Mouse (Mus musculus) testis, postnatal 14 days (tissue): ENCODE data around the gene Fbxo47.

Source experiments
- DNase-seq: peaks from one replicate; pipeline ENCODE4 v3.0.0; 2021; ENCODE audit warnings: low spot score

Fbxo47 gene

GRCm38 (mm10) chr11:97829913-97830476, 54.0 kb downstream of the Fbxo47 start:
- DNase-seq, result no peak

GRCm38 (mm10) chr11:97829365-97829764, 54.6 kb downstream of the Fbxo47 start:
- no peak for DNase-seq

- no peak for DNase-seq
Measured at GRCm38 (mm10) chr11:97827654-97828053, 56.3 kb downstream of the Fbxo47 start.

DNA sequence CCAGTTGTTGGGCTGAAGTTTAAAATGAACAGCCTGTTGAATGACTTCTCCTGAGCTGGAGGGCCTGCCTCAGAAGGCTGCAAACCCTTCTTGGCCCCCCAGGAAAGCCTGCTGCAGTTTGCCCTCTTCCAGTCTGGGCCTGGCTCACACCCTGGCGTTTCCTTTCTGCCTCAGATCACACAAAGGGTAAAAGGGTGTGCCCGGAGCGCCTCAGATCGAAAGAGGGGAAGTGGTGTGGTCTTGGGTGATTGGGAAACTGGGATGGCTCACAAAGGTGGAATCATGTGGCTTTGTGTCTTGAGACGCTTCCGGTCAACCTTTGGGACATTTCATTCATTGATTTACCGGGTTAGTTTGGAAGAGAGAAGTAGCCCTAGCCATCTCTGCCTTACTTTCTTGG, 57.5 kb downstream of the Fbxo47 start:
- DNase-seq, result no peak

DNA sequence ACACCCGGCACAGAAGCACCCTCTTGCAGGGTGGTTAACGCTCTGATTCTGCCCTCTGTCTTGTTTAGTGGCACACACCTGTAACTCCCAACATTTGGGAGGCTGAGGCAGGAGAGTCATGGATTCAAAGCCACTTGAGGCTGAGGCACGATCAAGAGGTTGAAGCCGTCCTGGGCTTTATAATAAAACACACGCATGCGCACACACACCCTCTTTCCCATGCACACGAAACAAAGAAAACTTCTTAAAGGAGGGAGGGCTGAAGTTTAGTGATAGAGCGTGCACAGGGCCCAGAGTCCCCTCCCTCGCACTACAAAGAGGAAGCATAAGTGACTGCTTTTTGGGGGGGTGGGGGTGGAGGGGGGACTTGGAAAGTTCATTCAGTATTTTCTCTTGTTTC, 58.0 kb downstream of the Fbxo47 start:
- DNase-seq, result no peak

DNA sequence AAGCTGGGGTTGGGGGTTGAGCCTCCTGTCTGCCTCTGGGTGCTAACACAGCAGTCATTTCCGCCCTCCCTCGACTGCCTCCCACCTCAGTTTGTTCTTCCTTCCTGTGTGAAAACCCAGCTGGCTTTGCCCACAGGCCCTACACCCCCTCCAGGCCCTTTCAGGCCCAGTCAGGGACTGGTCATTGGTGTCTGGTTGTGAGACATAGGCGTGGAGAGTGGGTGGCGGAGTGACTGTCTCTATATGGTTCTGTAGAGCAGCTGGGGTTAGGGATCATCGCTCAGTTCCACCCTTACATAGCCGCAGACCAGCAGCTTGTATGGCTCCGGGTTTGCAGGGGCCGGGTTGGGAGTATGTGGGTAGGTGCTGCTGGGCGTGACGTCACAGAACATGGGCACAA, 58.7 kb downstream of the Fbxo47 start:
- DNase-seq, result no peak

DNA sequence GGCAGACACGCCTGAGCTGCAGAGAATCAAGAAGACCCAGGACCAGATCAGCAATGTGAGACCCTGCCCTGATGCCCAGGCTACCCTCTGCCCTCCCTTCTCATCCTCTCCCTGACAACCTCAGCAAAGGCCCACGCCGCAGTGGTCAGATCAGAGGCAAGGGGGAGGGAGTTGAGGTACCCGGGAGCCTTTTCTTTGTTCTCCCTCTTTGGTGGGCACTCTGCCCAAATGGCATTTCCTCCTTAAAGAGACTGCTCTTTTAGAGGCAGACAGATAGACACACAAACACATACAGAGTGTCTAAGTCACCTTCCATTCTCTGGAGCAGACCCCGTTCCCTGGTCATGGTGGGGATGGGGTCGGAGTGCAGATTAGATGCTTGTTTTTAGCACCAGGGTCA, 59.1 kb downstream of the Fbxo47 start:
- no peak for DNase-seq

- DNase-seq, result no peak
Measured at GRCm38 (mm10) chr11:97824168-97824567, 59.8 kb downstream of the Fbxo47 start.

- DNase-seq, result no peak
Measured at GRCm38 (mm10) chr11:97822840-97823603, 60.9 kb downstream of the Fbxo47 start.

GRCm38 (mm10) chr11:97821401-97822064, 62.4 kb downstream of the Fbxo47 start:
- DNase-seq, result no peak

DNA sequence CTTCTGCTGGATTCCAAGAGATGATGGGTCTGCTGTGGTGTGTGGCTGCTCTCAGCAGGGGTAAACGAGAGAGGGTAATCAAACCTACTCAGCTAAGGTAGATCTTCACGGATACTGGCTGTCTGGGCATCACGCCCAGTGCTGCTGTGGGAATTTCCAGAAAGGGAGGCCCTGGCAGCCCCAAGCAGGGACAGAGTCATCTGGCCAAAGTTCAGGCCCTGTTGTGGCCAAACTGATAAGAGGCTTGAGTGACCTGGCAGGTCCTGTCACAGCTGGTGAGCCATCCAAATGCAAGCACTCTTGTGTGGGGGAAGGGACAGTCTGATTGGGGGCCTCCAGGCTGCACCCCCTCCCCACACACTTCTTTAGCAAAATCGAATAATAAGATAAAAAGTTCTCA, 63.1 kb downstream of the Fbxo47 start:
- DNase-seq, result no peak

- DNase-seq, result no peak
Measured at GRCm38 (mm10) chr11:97819923-97820322, 64.0 kb downstream of the Fbxo47 start.

GRCm38 (mm10) chr11:97819102-97819501, 64.9 kb downstream of the Fbxo47 start:
- DNase-seq, result no peak

DNA sequence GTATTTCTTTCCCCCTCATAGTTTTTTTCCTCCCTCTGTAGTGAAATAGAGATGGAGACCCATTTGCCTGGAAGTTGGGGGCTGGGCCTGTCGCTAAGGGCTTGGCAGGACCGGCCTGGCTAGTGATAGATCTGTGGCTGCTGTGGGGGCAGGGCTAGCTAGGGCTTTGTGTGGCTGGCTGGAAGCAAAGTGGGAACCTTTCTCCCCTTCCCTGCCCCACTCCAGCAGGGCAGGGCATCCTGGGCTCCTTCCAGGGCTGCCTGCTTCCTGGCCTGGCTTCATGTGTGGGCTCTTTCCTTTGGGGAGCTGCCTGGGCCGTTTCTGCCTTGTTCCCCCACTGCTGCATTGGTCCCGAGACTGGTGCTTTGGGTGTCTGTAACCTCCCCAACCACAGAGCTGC, 65.4 kb downstream of the Fbxo47 start:
- no peak for DNase-seq

- no peak for DNase-seq
Measured at GRCm38 (mm10) chr11:97818003-97818402, 66.0 kb downstream of the Fbxo47 start.

GRCm38 (mm10) chr11:97817379-97817778, 66.6 kb downstream of the Fbxo47 start:
- no peak for DNase-seq

- DNase-seq, result peak; percentile 74
Measured at GRCm38 (mm10) chr11:97816916-97817315, 67.0 kb downstream of the Fbxo47 start.

DNA sequence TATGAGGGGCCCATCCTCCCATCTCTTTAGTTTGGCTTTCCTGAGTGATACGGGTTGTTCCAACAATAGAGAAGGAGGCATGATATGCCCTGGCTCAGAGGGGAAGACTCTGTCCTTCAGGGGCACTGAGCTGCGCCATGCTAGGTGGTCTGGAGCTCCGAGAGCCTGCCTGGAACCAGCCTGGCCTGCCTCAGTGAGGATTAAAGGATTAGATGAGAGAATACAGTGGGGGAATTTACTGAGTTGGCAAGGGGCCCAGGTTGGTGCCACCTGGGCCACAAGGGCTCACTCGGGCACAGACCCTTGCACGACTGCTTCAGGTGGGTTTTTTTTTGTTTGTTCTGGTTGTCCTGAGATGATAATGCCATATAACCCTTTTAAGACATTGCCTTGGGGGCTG, 67.8 kb downstream of the Fbxo47 start:
- DNase-seq, result no peak

DNA sequence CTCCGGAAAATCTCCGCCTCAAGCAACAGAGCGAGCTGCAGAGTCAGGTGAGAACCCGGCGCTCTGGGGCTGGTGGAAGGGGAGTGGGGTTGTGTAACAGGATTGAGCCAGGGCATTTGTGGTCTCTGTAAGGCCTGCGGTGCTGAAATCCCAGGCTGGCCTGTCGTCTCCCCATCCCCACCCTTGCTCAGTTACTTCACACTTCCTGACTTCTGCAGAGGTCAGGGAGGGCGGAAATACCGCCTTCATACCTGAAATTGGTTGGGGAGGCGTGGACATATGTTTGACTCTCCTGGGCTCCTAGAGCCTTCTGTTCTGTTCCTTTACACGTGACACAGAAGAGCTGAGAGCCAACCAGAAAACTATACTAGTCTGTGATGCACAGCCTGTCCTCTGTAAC, 68.2 kb downstream of the Fbxo47 start:
- no peak for DNase-seq

GRCm38 (mm10) chr11:97813746-97814515, 70.0 kb downstream of the Fbxo47 start:
- no peak for DNase-seq

DNA sequence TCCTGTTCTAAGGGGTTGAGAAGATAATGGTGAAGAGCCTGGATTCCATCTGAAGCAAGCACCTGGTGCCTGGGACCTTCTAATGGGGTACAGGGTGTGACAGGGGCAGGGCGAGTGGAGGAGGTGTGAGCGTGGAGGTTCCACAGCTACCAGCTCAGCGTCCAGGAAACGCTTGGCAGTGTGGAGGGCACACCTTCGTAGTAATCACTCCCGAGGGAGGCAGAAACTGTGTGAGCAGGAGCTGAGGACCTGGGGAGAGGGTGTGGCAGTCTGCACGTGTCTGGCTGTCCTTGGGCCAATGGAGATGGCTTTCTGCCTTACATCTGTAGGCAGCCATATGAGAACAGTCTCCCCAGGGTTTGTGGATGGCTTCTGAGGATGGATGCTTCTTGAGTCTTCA, 70.9 kb downstream of the Fbxo47 start:
- DNase-seq, result no peak

DNA sequence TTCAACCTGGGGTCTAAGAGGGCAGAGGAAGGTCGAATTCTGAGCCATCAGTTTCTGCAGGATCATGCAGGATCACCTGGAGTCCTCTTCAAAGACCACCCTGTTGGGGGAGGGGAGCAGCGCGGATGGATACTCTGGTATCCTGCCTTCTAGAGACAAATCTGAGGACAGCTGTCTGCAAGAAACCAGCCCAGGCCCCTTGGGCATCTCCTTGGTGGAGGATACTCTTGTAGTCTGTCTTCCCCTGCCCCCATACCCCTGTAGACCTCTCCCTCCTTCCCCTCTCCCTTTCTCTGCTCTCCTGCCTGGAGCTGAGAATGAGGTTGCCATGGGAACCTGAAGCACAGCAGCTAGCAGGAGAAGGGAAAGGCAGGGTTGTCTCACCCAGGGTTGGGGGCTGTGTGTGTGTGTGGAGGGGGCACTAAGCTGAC, 71.4 kb downstream of the Fbxo47 start:
- no peak for DNase-seq
